Mouse (Mus musculus) brain, embryonic 14.5 days (tissue): ENCODE measurements around the gene Idnk.

ENCODE experiments used
- CTCF ChIP-seq: fragments of 200-500 bp; IDR thresholded peaks from 2 replicates; pipeline ENCODE4 v1.5.1; 2012; ENCODE audit warnings: inconsistent platforms, mild to moderate bottlenecking, moderate library complexity, borderline replicate concordance; ENCODE audit not compliant: insufficient read depth, insufficient read length; ENCODE audit errors: extremely low read depth
- POLR2A ChIP-seq: fragments of 200-500 bp; IDR thresholded peaks from 2 replicates; pipeline ENCODE4 v1.6.1; 2012; ENCODE audit warnings: mild to moderate bottlenecking, inconsistent platforms, borderline replicate concordance; ENCODE audit not compliant: poor library complexity, insufficient read depth, insufficient read length, severe bottlenecking; ENCODE audit errors: extremely low read depth

DNA sequence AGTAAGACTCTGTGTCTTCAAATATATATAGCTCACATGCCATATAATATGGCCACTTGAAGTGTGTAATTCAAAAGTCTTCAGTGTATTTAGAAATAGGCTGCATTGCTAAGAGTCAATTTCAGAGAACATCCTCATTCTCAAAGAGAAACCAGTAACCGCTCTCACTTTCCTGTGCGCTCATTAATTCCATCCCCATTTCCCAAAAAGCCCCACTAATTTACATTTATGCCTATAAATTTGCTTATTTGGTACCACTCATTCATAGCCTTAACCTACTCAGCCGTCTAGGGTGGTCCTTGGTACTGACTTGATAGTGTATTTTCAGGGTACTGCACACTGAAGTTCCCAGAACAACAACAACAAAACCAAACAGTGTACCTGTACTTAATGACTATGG is 44.5 kb downstream of the Idnk start:
- TF ChIP-seq CTCF (no peak), POLR2A (no peak)
